Mouse (Mus musculus): ENCODE results near the gene Pkm.

DNA sequence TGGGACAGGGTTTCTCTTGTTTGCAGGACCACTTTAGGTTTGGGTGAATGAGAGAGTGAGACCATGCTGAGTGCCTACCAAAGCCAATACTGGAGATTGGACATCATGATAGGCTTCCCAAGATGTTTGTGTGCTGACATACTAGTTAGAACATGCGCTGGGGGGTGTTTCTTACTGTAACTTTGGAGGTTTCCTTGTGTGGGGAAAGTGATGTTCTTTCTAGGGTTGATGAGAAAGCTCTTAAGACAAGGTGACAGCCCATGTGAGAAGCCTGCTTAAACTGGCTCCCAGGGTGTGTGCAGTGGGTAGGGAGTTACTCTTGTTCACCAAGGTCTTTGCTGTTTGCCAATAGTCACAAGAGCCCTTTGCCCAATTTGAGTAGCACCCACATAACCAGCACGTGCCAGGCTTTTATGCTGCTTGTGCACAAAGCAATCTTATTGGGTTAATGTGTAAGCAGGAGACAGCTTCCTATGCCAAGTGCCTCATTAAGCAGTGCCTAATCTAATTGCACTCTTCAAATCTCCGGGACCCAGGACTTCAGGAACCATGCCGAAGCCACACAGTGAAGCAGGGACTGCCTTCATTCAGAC, 8.6 kb downstream of the Pkm start:
- TF ChIP-seq CTCF (IDR thresholded peaks at IDR 0.05) (no peak), EP300 (IDR thresholded peaks at IDR 0.05) (no peak)

All from lung, postnatal 0 days (tissue).